Mouse (Mus musculus) bone marrow, adult 2 months (tissue): Measurements from ENCODE around the gene Prdx6b. TPM values are rescaled to one million over a fixed set of nuclear protein-coding genes. Genes with fewer than 3 reads are reported as not detected.

Experiments used
- H3K27ac ChIP-seq: fragments of 200-500 bp; 2 replicates; pipeline ENCODE4 v1.5.1; 2012; ENCODE audit warnings: low read depth, mild to moderate bottlenecking, control low read depth, inconsistent platforms, low read length; ENCODE audit not compliant: control insufficient read depth, poor library complexity, insufficient read depth
- H3K4me1 ChIP-seq: fragments of 200-500 bp; 2 replicates; pipeline ENCODE4 v1.6.1; 2011; ENCODE audit warnings: low read length; ENCODE audit not compliant: control insufficient read depth, insufficient read depth
- H3K4me3 ChIP-seq: fragments of 200-500 bp; replicated peaks from 2 replicates; pipeline ENCODE3; 2011; ENCODE audit warnings: mild to moderate bottlenecking, low read depth, low read length, control low read depth; ENCODE audit not compliant: control insufficient read depth
- CTCF ChIP-seq: fragments of 200-500 bp; IDR thresholded peaks from 2 replicates; pipeline ENCODE4 v1.5.1; 2011; ENCODE audit warnings: low read length, control low read depth; ENCODE audit not compliant: control insufficient read depth, insufficient read depth
- POLR2A ChIP-seq: fragments of 200-500 bp; IDR thresholded peaks from 2 replicates; pipeline ENCODE4 v1.6.1; 2011; ENCODE audit warnings: low read depth, mild to moderate bottlenecking, control low read depth, low read length, borderline replicate concordance; ENCODE audit not compliant: control insufficient read depth
- WGBS: fragments of 180-500 bp; shearing (Covaris S2); methylation state at CpG from one replicate; pipeline ENCODE4 v1.1.7; 2018; 5-methylcytosine and 5-hydroxymethylcytosine counted together
- polyA plus RNA-seq: library from polyadenylated mRNA; stranded (reverse); fragments of >200 nt; gene quantifications from 2 replicates; pipeline ENCODE4 v1.2.4, GENCODE M21; 2011; ENCODE audit warnings: low replicate concordance; ENCODE audit not compliant: missing spikeins, insufficient read depth, insufficient read length

Gene Prdx6b
- polyA plus RNA-seq, 1 experiment, result not detected

GRCm38 (mm10) chr2:80310772-80311171 is 18.5 kb downstream of the Prdx6b start:
- TF ChIP-seq POLR2A, result no peak
- no peak for TF ChIP-seq CTCF
- 40% methylated on average over 4 of the region's 4 CpGs for WGBS
- Histone ChIP-seq H3K4me1 (no peaks in the 10 kb centered on the region; the same call in 1 of the 2 replicates), H3K27ac (peak overlapping the region; percentile 67; the same call in 1 of the 2 replicates), H3K4me3 (no peak overlapping the region)

GRCm38 (mm10) chr2:80311350-80311749 is 19.1 kb downstream of the Prdx6b start:
- no peaks in the 10 kb centered on the region; the same call in 1 of the 2 replicates for H3K4me1 ChIP-seq
- no peak overlapping the region for H3K4me3 ChIP-seq
- TF ChIP-seq CTCF, result no peak
- no peak for TF ChIP-seq POLR2A
- H3K27ac ChIP-seq, result 0 out of 2 replicates have a peak overlapping the region, but pooled peaks have one; percentile 3
- 69% methylated on average over 4 of the region's 4 CpGs for WGBS

DNA sequence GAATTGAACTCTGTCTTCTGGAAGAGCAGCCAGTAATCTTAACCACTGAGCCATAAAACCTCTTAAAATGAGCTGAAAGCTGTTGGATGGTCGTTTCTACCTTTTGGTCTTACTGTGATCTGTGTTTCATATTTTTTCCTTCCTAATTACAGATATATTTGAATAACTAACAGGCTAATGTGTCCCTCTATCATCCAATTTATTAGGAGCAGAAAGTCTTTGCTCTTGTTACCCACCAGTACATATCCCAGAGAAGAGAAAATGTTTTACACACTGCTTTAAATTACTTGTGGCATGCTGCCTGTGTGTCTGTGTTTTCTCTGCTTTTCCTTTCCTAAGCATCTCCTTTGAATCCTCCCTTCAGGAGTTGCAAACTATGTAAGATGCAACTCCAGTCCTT is 21.9 kb downstream of the Prdx6b start:
- whole genome bisulfite sequencing, result 17% methylated on average over 1 of the region's 1 CpGs
- TF ChIP-seq CTCF, result no peak
- TF ChIP-seq POLR2A, result no peak
- no peak overlapping the region for H3K27ac ChIP-seq
- no peaks in the 10 kb centered on the region; the same call in 1 of the 2 replicates for H3K4me1 ChIP-seq
- H3K4me3 ChIP-seq, result no peak overlapping the region

GRCm38 (mm10) chr2:80314854-80315241 is 22.6 kb downstream of the Prdx6b start:
- no peak overlapping the region; the same call in 1 of the 2 replicates for H3K27ac ChIP-seq
- no peaks in the 10 kb centered on the region; the same call in 1 of the 2 replicates for H3K4me1 ChIP-seq
- H3K4me3 ChIP-seq, result peak overlapping the region; percentile 98
- WGBS, result 3% methylated on average over 7 of the region's 7 CpGs
- TF ChIP-seq CTCF (no peak), POLR2A (no peak)

DNA sequence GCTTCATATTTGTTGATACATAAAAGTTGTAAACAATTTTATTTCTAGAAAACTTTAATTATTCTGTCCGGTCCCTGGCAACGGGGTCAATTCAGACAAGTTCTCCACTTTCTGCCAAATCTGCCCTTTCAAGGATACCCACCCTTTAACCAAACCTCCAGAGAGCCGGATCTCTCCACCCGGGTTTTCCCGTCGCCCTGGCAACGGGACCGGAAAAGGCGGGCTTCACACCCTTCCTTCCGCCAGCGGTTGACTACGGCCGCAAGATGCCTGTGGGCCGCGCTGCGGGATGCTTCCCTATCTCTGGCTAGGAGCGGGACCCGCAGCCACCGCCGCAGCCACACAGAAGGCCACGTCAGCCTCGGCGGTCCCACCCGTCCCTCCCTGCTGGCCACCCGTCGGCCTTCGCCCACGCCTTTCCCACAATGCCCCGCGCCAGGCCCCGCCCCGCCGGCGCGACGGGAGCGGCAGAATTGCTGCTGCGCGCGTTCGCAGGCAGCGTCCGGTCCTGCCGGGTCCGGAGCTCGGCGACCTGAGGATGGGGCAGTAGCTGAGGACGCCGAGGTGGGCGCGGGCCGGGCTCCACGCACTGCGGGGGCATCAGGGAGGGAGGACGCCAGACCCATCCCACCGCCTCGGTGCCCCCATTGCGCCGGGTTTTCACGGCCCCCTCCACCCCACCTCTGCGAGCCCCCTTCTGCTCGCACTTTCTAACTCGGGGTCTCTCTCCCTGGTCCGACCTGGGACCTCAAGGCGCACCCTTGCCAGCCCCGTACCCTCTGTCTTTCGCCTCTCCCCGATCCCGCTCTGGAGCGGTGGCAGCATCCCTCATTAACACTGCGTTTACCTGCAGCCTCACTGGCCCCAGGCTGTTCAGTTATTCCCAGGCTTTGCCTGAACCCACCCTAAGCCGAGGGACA is 23.2 kb downstream of the Prdx6b start, which contains the start of gene Dnajc10:
Dnajc10 (plus strand) TSS at position 225 of the 920 bp plus-strand sequence.
- peak within 1 kb of the TSS; percentile 99 for H3K27ac ChIP-seq
- under 1% methylated on average over 72 of the region's 72 CpGs for WGBS
- TF ChIP-seq POLR2A (peak; percentile 86), CTCF (no peak)
- peak within 1 kb of the TSS; percentile 98 for H3K4me3 ChIP-seq
- no peaks in the 10 kb centered on the region; the same call in 1 of the 2 replicates for H3K4me1 ChIP-seq

DNA sequence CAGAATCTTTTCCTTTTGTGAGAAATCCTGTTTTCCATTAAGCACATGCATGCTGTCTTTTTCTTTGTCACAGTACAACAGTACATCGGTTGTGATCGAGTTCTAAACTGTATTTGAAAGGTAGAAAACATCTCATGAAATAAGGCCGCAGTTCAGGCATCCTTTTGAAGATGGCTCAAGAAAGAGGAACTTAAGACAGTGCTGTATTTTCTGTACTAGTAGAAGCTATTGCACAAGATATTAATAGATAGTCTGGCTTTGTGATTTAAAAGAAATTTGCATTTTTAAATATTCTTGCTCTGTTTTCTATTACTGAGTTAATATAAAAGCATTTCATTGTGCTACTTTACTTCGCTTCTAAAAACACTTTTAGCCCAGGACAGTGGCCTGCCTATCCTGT is 30.6 kb downstream of the Prdx6b start:
- 83% methylated on average over 4 of the region's 4 CpGs for WGBS
- TF ChIP-seq POLR2A (no peak), CTCF (no peak)
- Histone ChIP-seq H3K27ac (no peak overlapping the region), H3K4me1 (no peaks in the 10 kb centered on the region), H3K4me3 (no peak overlapping the region)

GRCm38 (mm10) chr2:80325779-80326178 is 33.5 kb downstream of the Prdx6b start:
- Histone ChIP-seq H3K27ac (no peak overlapping the region), H3K4me3 (no peak overlapping the region), H3K4me1 (no peaks in the 10 kb centered on the region)
- no peak for TF ChIP-seq CTCF
- no peak for TF ChIP-seq POLR2A
- 95% methylated on average over 2 of the region's 2 CpGs for WGBS

DNA sequence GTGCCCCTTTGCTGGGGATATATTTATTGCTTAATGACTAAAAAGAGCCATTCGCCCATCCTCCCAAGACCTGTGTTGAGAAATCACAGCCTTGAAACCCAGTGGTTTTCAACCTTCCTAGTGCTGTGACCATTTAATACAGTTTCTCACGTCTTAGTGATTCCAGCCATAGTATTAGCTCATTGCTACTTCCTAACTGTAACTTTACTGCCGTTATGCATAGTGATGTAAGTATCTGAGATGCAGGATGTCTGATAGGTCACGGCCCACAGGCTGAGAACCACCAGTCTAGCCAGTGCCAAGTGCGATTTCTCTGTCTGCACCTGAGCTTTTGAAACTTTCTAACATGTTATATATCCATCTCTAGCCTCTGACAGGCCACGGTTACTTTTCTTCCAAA is 35.0 kb downstream of the Prdx6b start:
- TF ChIP-seq POLR2A, result no peak
- no peak for TF ChIP-seq CTCF
- no peaks in the 10 kb centered on the region for H3K4me1 ChIP-seq
- 55% methylated on average over 6 of the region's 6 CpGs for WGBS

More for the DNA sequence above, 35.0 kb downstream of the Prdx6b start:
- H3K4me3 ChIP-seq, result no peak overlapping the region
- H3K27ac ChIP-seq, result no peak overlapping the region
